Mouse (Mus musculus) cerebellum, adult 9-10 months (tissue): Measurements from ENCODE around the gene Gm28047.
"Not testable (repeated sequence)": the region's sequence is repeated elsewhere in the genome, so short reads cannot be mapped to it uniquely, and the experiment has no call there.

Source experiments
- DNase-seq: peaks from one replicate; pipeline ENCODE4 v3.0.0; 2022

Gm28047 gene

GRCm38 (mm10) chr15:102617654-102618053 is 7.2 kb downstream of the Gm28047 start:
- no peak for DNase-seq

DNA sequence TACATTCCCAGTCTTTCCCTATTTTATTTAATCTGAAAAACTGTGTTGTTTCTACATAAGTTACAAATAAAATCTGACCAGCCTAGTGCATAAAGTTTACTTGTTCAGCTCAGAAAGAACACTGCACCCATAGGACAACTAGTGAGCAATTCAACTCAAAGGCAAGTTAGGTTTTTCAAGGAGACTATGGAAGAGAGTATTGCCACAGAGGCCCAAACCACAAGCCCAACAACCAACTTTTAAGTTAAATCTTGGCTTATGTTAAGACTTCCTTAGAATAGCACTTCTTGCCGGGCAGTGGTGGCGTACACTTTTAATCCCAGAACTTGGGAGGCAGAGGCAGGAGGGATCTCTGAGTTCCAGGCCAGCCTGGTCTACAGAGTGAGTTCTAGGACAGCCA is 8.7 kb downstream of the Gm28047 start:
- no peak for DNase-seq

GRCm38 (mm10) chr15:102614224-102614623 is 10.6 kb downstream of the Gm28047 start:
- no peak for DNase-seq

DNA sequence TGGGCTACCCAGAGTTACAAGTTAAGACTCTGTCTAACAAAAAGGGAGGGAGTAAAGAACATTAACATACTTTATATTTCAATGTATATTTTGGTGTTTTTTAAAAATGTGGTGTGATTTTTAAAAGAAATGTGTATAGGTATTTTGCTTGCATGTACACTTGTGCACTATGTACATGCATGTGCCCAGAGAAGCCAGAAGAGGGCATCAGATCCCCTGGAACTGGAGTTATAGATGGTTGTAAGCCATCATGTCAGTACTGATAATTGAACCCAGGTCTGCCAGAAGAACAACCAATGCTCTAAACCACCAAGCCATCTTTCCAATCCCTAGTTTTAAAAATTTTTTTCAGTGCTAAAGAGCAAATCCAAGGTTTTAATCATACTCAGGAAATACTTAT is 11.9 kb downstream of the Gm28047 start:
- DNase-seq = no peak

DNA sequence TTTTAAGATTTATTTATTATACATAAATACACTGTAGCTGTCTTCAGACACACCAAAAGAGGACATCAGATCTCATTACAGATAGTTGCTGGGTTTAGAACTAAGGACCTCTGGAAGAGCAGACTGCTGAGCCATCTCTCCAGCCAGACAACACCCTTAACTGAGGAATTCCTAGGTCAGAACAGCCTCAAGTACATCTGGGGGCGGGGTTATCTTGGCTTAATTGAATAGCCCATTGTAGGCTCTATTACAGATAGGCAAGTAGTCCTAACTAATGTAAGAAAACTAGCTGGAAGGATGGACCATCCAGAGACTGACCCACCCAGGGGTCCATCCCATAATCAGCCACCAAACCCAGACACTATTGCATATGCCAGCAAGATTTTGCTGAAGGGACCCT is 16.3 kb downstream of the Gm28047 start:
- DNase-seq = not testable (repeated sequence)

DNA sequence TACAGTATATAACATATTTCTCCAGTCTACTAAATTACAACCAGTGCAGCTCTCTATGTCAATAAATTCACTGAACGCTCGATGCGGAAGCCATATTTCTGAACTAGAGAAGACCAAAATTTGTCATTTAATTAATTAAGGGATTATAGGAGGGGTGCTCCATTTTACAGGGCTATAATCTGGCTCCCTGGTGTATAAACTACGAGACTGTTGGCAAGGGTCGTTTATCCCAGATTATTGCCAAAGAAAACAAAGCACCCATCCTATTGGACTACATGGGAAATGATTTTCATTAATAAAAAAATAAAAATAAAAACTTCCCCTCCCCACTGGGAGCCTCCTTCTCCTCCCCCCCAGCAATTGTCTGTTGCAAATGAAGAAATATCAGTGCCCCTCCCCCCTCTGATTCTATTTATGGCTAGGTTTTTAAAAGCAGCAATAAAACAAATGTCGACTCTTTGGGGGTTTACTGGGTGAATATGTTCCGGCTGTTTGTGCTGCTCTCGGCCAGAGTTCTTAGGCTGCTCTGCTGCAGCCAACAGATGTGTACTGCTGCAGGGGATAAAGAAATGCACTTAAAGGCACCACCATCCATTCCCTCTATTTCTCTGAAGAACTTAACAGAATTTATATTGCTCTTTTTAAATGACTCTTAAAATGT is 30.7 kb downstream of the Gm28047 start:
- DNase-seq = no peak

DNA sequence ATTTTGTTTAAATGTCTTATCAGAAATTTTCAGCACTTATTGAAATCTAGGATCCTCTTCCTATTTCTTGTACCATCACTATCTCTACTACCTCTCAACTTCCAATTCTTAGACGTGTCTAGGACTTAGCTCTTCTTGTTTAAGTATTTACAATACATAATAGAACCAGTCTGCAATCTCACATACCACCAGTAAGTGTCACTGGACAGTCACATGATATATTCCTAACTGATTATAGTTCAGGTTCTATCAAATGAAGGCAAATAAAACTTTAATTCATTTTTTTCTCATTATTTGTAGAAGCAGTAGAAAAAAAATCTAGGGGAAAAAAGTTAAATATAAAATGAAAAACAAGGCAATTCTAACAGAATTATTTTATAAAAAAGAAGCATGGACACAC is 32.2 kb downstream of the Gm28047 start:
- DNase-seq = no peak

DNA sequence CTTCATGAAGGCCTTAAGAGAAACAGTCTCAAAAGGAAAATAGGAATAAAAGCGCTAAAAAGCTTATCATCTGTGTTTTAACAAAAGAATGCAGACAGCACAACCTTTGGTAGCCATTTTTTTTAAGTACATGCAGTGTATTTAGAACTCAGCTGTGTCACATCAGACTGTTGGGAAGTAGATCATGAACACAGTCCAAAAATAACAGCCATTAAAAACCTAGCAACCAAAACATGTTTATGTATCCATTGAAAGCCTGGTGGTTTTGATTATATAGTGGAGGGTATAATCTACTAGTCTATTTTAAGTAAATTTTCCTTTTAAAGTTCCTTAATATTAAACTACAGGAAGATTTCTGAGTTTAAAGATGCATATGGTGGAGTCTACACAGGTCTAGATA is 34.3 kb downstream of the Gm28047 start:
- no peak for DNase-seq

DNA sequence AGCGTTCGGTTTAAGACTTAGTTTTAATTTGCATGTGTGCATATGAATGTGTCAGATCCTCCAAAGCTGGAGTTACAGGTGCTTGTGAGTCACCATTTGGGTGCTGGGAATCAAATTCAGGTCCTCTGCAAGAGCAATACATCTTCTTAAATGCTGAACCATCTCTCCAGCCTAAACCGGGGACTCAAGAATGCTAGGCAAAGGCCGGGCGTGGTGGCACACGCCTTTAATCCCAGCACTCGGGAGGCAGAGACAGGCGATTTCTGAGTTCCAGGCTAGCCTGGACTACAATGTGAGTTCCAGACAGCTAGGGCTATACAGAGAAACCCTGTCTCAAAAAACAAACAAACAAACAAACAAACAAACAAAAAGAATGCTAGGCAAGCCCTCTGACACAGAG is 35.0 kb downstream of the Gm28047 start:
- no peak for DNase-seq

DNA sequence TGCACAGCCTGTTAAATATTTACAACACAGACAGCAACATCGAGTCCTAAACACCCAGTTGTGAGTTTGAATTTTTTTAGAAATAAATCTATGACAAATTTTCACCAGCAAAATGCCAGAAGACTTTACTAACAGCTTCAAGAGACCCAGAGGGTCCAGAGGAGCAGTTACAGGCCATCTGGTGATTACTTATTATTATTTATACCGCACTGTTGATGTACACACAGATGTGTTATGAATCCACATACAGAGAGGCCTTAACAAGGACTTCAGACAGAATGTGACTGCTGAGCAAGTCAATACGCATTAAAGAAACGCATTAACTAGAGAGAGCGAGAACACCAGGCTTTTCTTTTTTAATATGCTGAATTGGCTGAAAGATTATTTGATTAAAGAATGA is 39.4 kb downstream of the Gm28047 start:
- no peak for DNase-seq

GRCm38 (mm10) chr15:102583708-102584383 is 41.0 kb downstream of the Gm28047 start:
- DNase-seq = peak; percentile 81

GRCm38 (mm10) chr15:102581205-102581604 is 43.7 kb downstream of the Gm28047 start:
- no peak for DNase-seq

DNA sequence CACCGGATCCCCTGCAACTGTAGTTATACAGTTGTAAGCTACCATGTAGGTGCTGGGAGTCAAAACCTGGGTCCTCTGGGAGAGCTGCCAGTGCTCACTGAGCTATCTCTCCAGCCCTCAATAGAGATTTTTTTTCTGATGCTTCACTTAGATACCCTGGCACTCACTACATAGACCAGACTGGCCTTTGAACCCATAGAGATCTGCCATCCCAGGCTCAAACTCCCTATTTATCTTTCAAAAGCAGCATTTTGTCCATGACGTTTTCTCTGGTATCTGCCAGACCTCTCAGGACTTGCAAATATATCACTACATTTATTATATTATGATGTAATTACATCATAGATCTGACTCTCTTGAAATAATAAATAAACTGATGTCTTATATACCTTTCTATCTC is 46.5 kb downstream of the Gm28047 start:
- no peak for DNase-seq

GRCm38 (mm10) chr15:102576972-102577371 is 47.9 kb downstream of the Gm28047 start:
- no peak for DNase-seq

DNA sequence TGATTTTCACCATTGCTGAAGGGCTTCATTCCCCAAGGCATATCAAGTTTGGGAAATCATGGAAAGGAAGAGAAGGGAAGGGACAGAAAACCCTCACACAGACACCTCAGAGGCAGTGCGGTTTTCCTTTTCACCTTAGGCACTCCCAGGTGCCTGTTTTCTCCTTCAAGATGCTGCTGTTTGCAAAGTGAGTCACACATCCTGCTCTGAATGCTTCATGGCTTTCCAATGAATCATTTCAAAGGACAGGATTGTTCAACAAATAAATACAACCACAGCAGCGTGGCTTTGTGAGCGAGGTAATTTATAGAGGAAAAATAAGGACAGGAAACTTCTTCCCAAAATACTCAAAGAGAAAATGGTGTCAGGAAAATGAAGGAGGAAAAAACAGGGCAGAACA is 52.8 kb downstream of the Gm28047 start:
- DNase-seq = no peak

- no peak for DNase-seq
These were observed 57.0 kb downstream of the Gm28047 start for GRCm38 (mm10) chr15:102567849-102568248.

DNA sequence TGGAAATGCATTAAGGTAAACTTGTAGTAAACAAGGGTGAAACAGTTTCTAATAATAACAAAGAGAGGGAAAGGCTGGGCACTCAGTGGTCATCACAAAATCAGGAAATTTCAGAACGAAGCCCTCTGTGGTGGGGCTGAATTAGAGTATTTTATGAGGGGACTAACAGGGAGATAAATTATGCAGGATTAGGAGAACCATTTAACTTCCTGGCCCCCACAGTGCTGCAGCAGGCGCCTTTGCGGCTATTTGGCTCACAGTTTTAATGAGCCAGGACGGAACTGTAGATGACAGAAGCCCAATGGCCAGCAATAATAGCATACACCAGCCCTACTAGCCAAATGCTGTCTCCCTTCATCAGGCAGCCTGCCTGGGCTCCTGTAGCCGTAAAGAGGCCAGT is 61.2 kb downstream of the Gm28047 start:
- no peak for DNase-seq

- no peak for DNase-seq
These were observed 61.8 kb downstream of the Gm28047 start for GRCm38 (mm10) chr15:102563061-102563460.

DNA sequence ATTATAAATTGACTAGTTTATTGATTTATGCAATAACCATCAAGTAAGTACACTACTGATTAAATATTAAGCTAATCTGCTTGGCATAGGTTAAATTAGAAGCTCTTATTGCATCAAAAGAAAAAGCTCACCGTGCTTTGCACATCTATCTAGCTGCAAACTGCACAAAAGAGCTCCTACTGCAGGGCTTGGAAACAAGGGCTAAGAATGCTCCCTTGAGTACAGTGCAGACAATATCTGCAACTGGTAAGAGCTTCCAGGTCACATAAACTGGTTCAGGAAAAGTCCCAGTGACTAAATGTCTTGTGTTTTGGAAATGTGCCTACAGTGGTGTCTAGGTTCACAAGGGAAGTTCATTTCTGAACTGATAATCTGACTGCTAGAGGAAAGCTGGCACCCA is 62.4 kb downstream of the Gm28047 start:
- no peak for DNase-seq

- peak; percentile 64 for DNase-seq
These were observed 67.3 kb downstream of the Gm28047 start for GRCm38 (mm10) chr15:102557580-102557979.

DNA sequence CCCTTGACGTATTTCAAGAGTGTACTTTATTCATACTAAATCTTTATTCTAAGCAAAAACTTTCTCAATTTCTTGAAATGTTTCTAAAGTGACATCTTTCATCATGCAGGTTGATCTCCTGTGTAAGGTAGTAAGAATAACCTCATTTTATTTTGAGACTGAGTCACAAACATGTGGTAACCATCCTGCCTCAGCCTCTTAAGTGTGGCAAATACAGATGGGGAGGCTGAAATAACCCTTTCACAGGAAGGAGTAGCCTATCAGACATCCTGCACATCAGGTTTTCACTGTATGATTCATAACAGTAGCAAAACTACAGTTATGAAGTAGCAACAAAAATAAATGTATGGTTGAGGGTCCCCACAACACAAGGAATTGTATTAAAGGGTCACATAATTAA is 69.3 kb downstream of the Gm28047 start:
- DNase-seq = no peak

- no peak for DNase-seq
These were observed 72.3 kb downstream of the Gm28047 start for GRCm38 (mm10) chr15:102552599-102552998.

DNA sequence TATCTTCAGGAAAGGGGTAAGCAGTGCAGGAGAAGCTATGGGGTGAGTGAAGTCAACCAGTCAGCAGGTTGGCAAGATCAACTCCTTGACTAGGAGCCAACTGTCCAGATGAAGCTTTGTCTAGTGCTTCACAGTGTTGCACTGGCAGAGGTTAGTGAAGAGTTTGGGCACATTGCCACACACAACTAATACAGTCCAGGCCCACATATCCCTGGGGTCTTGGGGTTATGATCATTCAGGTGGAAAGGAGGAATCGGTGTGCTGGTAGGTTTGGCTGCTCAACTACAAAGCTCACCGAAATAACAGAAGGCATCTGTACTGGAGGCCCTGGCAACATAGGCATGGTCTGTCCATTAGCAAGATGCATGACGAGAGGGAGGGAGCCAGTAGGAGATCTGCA is 77.4 kb downstream of the Gm28047 start:
- DNase-seq = peak; percentile 98

- peak; percentile 100 for DNase-seq
These were observed 78.0 kb downstream of the Gm28047 start for GRCm38 (mm10) chr15:102546677-102547427.
